Mouse (Mus musculus) liver (tissue): ENCODE data around the gene Nfib.

ENCODE experiments used
- DNase-seq: peaks from one replicate; pipeline ENCODE4 v3.0.0-alpha.2; 2020; ENCODE audit warnings: mixed read lengths

Gene Nfib

DNA sequence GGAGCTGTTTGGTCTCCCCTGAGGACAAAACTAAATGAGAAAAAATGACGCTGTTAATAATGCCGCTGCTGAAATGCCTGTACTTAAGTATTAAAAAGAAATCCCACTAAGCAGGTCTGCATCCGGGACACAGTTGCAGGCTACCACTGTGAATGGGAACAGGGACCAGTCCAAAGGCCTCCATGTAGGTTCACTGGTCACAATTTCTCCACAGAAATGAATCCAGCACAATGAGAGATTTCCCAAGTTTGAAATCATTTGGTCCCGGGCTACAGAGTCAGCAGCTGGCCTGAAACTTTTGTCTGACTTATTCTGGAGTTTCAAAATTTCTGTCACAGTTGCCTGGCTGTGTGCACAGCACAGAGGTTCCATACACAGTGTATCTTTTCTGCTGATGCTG, 195.8 kb downstream of the Nfib start:
- no peak for DNase-seq

DNA sequence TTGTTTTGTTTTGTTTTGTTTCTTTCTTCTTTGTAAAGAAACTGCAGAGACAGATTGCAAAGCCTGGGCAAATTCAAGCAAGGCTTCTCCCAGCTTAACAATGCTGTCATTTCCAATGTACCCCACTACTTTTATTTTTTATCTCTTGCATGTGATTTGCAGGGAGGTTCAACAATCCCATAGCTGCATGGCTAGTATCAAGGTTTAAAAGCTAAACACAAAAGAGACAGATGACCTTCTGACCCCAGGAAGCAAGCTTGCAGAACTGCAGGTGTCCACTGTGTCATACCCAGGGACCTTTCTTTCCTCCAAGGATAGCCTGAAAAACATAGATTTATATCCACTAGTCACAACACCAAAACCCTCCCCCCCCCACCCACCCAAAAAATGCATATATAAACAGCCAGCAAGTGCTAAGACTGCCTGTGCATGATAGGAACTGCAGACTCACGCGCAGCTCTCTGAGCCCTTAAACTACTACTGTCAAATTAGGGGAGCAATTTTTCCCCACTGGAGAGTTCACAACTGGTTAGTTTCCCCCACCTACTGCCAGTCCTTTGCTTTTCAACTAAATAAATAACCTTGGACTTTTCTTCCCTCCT, 196.3 kb downstream of the Nfib start:
- DNase-seq, result no peak

DNA sequence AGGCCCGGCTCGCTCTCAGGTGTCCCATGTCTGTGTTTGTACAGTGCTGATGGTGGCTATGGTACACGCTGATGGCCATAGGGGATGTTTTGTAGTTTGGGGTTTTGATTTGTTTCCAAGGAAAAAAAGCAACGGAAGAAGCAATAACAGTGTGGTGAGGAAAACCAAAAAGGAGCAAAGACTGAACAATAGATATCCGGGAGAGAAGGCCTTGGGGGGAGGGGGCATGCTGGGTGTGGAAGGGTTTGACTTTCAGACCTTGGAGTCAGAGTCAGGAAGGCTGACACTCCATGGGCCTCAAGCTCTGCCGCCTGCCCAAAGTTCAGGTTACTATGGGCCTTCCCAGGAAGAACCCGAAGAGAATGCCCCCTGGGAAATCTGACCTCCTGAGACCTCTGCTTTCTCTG, 197.3 kb downstream of the Nfib start:
- no peak for DNase-seq

DNA sequence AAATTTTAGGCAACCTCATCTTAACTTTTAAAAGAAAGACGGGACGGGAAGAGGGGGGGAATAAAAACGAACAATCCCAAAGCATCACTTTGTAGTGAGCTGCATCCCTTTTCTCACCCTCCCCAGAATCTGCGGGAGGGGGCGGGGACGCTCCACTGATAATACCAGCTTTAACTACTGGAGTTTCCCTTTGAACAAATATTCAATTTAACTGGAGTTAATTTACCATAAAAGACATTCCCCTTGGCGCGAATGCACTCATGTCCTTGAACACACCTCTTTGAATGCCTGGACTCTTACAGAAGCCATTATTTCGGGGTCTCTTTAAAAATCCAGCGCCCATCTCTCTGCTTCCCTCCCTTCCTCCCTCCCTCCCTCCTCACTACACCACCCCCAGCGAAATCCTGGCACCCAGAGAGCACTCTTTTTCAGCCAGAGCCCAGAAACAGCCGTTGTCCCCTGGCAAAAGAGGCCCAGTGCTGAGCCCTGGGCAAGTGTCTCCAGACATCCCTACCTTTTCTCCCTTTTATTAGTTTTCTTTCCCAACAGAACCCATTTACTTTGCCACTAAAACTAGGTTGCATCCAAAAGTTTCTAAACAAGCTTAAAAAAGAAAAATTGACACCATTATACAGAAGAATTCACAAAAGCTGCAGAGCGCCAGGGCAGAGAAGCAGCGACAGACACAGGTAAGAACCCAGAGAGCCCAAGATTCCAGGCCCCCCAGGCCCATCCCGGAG, 197.8 kb downstream of the Nfib start:
- no peak for DNase-seq

DNA sequence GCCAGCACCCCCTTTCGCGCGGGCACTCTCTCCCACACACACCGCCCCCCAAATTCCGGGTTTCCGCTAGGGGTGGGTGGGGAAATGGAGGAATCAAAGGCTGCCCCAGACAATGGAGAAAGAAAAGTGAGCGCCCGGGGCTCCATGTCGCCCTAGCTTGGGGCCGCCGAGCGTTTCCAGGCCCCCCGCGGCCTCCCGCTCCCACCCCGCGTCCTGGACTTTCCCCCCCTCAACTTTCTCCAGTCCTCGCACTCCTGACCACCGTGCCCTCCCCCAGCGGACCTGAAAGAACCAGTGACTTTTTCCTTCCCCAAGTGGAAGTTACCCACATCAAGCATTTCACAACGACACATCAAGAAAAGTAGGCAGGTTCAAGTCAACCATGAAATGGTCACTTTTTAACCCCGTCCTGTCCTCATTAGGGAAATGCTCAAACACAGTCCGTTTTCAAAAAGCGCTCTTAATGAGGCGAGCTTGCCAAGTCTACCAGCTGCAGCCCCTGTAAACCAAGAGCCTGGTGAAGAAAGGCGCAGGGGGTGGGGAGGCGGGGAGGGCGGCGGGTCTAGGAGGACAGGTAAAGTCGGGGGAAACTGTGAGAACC, 198.7 kb downstream of the Nfib start:
- DNase-seq, result no peak

DNA sequence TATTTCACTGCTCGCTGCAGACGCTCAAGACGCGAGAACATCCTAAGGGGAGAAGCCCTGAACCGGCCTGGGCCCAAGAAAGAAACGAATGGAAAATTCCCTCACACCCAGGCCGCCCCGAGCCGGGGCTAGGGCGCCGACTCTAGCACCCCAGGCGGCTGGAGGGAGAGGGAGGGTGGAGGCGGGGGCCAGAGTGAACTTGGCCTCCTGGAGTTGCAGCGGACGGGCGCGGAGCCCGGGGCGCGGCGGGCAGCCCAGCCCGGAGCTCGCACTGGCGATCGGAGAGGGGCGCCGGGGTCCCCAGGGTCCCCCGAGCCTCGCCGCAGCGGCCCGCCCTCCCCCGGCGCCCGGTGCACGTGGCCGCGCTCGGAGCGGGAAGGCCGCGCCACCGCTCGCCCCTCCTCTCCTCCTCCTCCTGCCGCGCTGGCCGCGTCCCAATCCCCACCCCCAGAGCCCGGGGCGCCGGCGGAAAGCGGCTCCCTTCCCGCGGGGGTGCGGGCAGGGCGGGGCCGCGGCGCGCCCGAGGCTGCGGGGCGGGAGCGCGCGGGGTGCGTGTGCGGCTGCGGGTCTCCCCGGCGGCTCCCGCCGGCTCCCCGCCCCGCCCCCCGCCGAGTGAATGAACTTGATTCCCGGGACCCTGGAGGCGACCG, 199.3 kb downstream of the Nfib start:
- peak; percentile 78 for DNase-seq

DNA sequence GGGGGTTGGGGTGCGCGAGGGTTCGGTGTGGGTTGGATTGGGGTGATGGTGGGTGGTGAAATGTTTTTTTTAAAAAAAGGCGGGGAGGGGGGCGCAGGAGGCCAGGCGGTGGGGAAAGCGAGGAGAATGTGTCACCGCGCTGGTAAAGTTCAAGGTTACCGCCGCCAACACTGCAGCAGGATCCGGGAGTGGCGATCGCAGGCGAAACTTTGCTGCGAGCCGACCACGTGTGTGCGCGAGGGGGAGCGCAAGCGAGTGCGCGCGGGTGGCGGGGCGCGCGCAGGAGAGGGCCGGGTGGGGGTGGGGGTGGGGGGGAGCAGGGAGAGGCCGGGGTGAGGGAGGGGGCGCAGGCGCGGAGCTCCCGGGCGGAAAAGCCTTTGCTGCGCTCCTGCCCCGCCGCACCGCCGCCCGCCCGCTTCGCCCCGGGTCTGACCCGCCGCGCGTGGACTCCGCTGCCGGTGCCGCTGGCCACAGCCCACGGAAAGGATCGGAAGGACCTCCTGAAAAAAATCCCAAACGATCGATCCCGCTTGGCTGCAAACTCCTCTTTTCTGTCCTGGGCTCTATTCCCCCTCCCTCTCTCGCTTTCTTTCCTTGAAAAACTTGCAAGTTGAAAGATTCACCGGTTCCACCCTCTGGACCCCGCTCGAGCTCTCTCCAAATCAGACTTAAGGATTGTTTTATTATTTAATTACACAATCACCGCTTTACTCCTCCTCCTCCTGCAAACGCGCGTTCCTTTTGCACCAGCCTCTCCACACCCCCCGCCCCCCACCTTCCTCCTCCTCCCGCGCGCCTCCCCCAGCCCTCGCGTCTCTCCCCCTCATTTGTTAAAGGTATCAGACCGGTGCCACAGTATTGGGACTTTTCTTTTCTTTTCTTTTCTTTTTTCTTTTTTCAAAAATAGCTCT, 200.2 kb downstream of the Nfib start:
- peak; percentile 72 for DNase-seq

DNA sequence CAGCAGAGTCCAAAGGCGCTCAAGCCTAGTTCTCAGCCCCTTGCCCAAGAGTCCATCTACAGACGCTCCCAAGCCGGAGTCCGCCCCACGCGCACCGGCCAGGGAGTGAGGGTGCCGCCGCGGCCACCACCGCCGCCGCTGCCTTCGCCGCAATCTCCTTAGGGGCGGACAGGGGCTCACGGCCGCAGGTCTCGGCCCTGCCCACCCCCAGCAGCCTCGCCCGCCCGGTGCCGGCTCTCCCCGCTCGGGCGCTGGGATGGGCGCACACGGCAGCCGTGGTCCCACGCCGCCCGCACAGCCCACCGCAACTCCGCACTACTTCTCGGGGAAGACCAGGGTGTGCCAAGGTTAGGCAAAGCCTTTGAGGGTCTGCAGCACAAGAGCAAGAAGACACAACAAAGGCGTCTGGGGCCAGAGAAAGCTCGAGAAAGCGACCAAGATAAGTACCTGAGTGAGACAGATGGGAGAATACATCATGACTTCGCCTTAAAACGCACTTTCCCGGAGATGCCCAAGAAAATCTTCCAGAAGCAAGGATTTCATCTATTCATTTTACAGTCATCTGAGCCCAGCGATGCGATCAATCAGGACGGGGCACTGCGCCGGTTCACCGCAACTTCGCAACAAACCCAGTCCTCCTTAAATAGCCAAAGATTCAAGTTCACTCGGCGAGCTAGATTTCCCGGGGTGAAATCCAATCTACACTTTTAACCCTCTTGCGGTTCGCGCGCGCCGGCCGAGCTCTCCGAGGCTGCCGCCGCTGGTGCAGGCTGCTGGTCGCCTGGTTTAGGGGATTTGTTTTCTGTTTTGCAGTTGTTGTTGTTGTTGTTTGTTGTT, 201.0 kb downstream of the Nfib start:
- DNase-seq, result no peak

DNA sequence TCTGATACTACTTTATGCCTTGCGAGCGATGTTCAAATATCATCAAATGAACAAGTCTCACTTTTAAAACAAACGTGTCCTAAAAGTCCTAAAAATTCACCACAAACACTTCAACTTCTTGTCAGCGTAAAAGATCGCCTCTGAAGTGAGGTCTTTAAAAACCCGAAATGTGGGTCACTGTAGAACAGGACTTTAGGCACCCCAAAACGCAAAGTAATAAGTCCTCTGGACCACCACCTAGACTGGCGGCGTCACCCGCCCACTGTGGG, 201.6 kb downstream of the Nfib start:
- no peak for DNase-seq

DNA sequence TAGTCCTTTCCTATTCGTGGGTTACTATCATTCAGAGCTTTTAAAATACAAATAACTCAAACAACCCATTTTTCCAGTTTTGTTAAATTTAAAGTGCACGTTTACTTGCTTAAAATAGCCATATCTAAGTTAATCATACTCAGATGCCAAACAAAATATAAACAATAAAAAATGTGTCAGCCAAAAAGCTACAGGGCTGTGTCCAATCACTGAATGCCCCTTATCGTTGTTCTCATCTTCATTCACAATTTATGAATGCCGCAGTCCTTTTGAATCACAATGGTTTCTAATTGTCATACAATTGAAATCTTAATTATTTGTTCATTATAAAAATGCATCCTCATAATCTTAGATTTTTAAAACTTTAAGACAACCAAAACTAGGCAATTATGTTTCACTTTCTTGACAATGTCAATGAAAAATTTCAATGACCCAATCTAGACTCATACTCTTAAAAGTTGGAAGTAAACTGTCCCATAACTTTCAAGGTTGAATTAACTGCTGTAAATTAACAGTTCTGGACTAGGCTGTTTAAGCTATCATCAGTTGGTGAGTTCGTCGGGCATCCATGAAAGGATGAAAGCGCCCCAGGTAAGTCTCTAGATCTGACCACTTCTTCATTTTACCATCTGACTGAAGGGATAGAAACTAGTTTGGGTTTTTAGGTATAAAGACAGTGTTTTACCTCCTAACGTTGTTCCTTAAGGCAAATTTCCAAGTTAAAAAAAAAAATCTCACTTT, 202.1 kb downstream of the Nfib start:
- DNase-seq, result no peak

DNA sequence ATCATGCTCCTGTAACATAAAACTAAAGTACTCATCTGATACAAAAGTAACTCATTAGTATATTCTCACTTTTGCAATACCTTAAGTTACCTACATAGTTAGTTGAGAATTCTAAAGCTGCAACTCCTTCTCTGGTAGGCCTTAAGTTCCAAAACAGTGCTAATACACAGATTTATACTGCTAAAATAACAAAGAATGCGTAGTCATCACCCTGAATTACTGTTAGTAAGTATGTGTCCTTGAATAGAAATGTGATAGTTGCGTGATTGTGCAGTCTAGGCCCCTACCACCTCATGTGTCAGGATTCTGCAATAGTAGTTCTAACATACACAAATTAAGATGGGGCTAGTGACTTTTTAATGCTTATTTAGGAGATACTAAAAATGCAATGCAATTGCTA, 202.9 kb downstream of the Nfib start:
- DNase-seq, result no peak

DNA sequence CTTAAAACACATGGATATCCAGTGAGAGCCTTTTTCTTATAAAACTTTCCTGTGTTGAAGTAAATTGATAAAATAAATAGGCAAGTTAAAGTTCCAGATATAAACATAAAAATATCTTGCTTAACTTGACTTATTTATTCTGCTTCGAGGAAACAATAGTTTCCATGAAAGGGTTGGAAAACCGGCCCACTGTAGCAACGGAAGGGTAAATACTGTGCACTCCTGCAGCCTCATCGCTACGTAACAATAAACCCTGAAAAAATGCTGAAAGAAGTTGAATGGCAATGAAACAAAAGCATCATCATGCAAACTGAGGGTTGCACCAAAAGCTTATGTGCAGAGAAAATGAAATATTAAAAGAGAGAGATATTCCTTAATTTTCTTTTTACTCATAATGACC, 203.5 kb downstream of the Nfib start:
- DNase-seq, result no peak

DNA sequence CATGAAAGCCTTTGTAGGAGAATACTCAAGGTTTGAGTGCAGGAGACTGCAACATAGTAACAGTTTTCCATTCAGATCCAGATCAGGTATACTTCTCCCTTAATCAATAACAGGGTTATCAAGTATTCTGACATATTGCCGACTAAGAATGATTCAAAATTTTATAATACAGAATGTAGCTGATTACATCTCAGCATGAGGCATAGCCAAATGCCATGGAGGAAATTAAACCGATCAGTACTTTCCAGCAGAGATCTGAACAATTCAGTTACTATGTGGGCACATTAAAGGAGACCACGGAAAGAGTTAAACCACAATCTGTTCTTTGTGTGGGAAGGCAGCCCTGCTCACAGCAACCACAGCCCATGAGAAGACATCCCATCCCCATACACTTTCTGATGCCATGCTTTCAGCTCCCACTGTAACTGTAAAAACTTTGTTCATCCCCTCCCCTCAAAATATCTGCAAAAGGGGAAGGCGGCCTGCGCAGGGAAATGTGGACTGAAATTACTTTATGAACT, 204.9 kb downstream of the Nfib start:
- DNase-seq, result no peak

DNA sequence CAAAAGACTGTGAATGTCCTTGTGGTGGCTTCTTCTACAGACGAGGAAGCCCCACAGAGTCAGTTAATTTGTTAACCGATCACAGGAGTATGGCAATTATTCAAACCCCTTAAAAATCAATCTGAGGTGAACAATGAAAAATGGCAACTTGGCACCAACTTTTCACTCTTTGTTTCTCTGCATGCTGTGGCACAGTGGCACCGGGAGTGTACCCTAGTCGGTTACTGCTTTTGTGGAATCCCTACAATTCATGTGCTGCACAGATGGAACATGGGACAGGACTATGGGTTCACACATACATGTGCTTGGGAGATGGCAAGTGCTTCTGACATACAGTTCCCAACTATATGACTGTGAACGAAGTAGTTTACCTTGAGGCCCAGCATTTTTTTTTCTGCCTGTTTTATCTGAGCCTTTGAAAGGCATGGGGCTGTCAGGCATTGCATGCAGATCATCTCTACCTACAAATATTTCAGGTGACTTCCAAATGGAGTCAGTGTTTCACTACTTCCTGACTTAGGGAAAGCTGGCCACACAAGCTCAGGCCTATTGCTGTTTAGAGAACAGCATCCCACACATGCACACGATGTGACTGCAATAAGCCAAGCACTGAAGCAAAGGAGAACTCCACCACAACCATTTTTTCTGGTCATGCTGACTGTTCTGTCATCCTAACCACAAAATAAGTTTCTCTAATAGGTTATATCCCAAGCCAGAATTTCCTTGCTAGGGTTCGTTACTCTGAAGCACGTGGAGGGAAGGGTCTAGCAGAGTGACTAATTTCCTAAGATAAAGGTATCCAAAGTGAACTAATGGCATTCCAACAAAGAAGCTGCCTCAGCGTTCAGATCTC, 205.6 kb downstream of the Nfib start:
- DNase-seq, result no peak

DNA sequence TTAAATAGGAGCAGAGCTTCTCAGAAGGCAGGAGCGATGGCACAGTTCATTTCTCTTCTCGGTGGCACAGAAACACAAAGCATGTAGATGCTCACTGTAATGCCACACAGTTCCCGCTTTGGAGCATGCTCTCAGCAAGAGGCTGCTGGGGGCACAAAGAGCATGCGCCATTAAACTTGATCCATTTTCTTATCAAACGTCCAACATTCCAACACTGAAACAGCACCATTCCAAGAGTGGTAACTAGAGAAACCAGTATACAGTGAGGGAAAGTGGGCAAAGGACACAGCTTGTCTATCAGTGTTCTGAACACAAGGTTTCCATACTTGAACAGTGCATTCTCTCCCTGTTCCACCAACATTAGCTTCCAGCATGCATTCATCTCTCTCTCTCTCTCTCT, 206.3 kb downstream of the Nfib start:
- DNase-seq, result no peak

DNA sequence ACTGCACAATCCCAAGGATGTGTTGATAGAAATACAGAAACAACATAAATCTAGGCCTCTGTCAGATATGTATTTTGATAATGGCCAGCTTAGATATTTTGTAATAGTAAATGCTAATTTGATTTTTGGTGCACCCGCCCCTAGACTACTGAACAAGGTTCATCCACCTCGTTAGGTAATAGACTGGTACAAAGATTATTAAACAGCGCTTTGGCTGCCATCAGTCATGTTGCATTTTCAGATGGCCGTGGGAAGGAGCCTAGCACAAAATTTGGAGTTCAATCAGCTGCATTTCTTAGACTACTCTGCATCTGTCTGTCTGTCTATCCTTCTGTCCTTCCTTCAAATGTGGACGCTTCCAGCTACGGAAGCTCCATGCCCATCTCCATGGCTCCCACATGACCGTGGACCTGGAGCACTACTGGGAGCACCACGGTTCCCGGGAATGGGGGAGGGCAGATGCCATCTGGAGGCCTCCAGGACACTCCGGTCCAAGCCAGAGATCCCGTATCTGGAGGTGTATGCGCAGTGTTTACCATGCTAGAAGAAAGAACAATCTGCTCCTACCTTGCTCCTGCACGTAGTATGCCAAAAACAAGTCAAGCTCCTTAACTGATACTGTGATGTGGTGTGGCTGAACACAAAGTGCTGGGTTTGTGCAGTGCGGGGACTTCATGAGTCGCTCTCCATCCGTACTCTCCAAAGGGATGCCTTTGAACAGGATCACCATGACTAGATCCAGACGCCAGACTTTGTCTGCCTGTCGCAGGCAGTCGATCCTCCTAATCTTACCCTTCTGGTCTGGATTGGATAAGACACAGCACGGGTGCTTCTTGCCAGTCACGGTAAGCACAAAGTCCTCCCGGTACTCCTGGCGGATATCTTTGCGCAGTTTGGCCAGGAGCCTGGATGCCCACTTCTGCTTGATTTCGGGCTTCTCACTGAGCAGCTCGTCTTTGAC, 207.6 kb downstream of the Nfib start:
- DNase-seq, result no peak

DNA sequence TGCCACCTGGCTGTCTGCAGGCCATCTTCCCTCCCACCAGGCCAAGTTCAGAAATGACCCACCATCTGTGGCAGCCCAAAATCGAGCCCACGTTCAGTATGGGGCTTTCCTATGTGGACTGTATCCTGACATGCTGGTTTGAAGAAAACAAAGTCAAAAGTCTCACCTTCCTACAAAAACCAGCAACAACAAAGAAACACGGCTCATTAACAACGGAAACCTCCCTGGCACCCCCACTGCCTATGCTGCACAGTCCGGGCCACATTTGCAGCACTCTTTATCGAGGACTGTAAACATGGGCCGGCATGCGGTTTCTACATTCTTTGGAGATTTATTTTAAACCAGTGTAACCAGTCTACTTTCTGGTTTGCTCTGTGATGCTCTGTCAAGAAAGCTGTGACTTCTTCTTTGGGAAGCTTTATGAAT, 208.4 kb downstream of the Nfib start:
- DNase-seq, result no peak

DNA sequence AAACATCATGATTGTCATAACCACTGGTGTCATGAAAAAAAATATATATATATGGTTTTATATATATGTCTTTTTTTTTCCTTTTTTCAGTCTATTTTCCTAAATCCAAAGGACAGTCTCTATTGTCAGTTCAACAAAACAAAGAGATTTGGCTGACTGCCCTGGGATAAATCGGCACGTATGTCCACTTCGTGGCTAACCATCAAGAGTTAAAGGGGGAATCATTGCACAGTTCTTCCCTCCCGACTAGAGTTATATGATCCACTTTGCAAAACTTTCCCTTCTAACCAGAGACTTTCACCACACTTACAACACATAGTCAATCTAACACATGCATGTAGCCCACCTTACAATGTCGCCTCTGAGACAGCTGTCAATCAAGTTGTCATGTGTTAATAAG, 209.2 kb downstream of the Nfib start:
- DNase-seq, result no peak

DNA sequence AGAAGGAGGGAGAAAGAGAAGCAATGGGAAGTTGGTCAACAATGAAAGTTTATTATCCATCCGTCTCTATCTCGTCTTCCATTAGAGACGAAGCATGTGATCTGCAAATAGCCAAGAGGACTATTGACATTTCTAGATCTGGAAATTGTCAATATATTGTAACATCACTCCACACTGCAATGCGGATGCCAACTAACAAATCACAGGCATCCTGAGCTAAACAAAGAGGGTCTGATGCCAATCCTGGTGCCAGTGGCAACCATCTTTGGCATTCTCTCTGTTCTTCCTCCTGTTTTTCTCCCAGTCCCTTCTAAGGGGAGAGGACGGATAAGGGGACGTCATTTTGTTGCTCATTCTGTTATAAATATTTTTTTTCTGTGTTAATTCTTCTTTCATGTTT, 209.9 kb downstream of the Nfib start:
- no peak for DNase-seq
